Mouse (Mus musculus) testis, adult 2 months (tissue): ENCODE data around the gene Nbeal2.

Source experiments
- CTCF ChIP-seq: fragments of 200-500 bp; IDR thresholded peaks from 2 replicates; pipeline ENCODE4 v1.5.1; 2012; ENCODE audit warnings: low read depth, mild to moderate bottlenecking, inconsistent platforms, low read length, moderate library complexity; ENCODE audit not compliant: control insufficient read depth, insufficient read depth, insufficient replicate concordance
- POLR2A ChIP-seq: fragments of 200-500 bp; IDR thresholded peaks from 2 replicates; pipeline ENCODE4 v1.6.1; 2012; ENCODE audit warnings: low read depth, mild to moderate bottlenecking, inconsistent platforms, low read length, moderate library complexity; ENCODE audit not compliant: control insufficient read depth

DNA sequence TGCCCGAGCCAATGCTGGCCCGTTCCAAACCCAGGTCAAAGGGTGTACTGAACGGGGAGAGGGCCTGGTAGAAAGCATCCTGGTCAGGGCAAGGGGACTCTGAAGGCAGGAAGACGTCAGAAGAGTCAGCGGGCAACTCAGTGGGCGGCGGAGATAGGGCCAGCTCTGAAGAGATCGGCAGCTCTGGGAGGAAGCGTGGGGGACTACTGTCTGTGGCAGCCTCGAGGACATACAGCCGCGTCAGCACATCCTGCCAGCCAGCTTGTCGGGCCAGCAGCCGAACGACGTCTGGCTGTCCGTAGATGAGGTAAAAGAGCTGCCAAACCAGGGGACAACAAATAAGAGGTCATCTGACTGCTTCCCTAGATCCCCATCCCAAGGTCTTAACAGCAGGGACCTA, 20.1 kb downstream of the Nbeal2 start:
- TF ChIP-seq CTCF (no peak), POLR2A (no peak)
